Comparison of ENCODE assay signal across 25 mouse cellular contexts in the genomic region with DNA sequence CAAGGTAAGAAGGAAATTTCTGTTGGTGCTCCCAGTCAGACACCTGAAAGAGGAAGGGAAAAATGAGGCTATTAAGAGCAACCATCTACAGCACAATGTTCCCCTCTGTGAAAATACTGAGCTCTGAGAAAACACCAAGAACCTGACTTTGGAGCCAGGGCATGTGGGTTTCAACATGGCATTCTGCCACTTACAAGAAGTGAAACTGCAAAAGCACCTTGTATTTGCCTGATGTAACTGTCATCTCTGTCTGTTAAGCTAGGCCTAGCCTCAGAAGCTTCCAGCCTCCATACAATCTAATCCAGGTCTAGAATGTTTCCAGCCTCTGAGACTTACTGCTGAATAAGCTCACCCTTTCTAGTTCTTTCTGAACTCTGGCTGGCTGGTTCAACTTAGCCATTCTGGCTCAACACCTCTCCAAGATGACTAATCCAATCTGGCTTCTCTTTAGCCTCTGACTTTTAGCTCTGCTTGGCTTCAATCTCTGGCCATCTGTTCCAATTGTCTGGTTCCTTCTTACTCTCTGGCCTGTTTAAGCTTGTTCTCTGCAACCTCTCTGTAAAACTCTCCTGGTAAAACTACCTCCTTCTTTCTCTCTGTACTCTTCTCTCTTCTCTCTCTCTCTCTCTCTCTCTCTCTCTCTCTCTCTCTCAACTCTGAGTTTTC.
A peak's percentile ranks its signal among the peaks of the same experiment; 100 is the strongest.
DNase-seq lines count a peak whose midpoint lies in the region; ATAC-seq lines count a peak whose summit lies in the region.
"Had no signal": no experiment of that assay in that cellular context is flagged by ENCODE, and none has a peak within 500 bp of the region (broad histone marks: within the 10 kb centered on the region; RNA-seq: fewer than 3 reads in every experiment).

No protein-coding gene starts in this region.

- peak overlapping the region; percentile 66 for H3K27ac ChIP-seq in brown adipose tissue, adult 24 weeks (replicated peaks; ENCODE audit: low read depth, low read length)
- H3K27ac ChIP-seq in midbrain, embryonic 15.5 days: no peak overlapping the region
- H3K27ac ChIP-seq: hindbrain, embryonic 14.5 days; limb, embryonic 12.5 days; liver, embryonic 15.5 days; macrophage; neural tube, embryonic 12.5 days had no signal

- peak; percentile 26 for DNase-seq in heart, adult 8-10 months (ENCODE audit: low spot score)
- DNase-seq in heart, postnatal 14 days: no peak
- DNase-seq in NIH3T3 (ENCODE audit: low read depth): peak; percentile 24
- no peak for DNase-seq in T-cell, adult 2 months (ENCODE audit: low spot score)
- no peak for DNase-seq in urinary bladder, adult 2 months (ENCODE audit: low spot score)
- DNase-seq: adrenal gland, postnatal 14 days; cerebellum, adult 2 months; cerebellum, postnatal 25 days; kidney, adult 9 months; kidney, postnatal 10 days; layer of hippocampus, adult 9-11 months; lung, embryonic 14.5 days had no signal

- intact Hi-C loops in heart, postnatal 14 days (cut with DNase I): no loop called here

- no peaks in the 10 kb centered on the region for H3K36me3 ChIP-seq in midbrain, embryonic 15.5 days (replicated peaks)
- H3K36me3 ChIP-seq: heart, embryonic 12.5 days; limb, embryonic 12.5 days; liver, embryonic 15.5 days; midbrain, embryonic 10.5 days; neural tube, embryonic 12.5 days had no signal

- peak; percentile 34; the same call in 1 of the 2 replicates for ATAC-seq in megakaryocyte, adult 5-6 weeks (ENCODE audit: poor library complexity, severe bottlenecking)
- no peak for ATAC-seq in midbrain, embryonic 15.5 days (replicated peaks)
- ATAC-seq: forebrain, embryonic 16.5 days; intestine, postnatal 0 days; midbrain, embryonic 16.5 days had no signal

- H3K9ac ChIP-seq in midbrain, embryonic 15.5 days: no peak overlapping the region
- H3K9ac ChIP-seq: heart, embryonic 12.5 days; hindbrain, embryonic 14.5 days; limb, embryonic 12.5 days; liver, embryonic 15.5 days; lung, embryonic 14.5 days; neural tube, embryonic 12.5 days had no signal

- peaks cover 5% of the 10 kb centered on the region; the same call in 1 of the 2 replicates for H3K4me1 ChIP-seq in brown adipose tissue, adult 24 weeks (ENCODE audit: control insufficient read depth, insufficient read depth, insufficient read length, low read length)
- peaks cover 6% of the 10 kb centered on the region; the same call in 1 of the 2 replicates for H3K4me1 ChIP-seq in midbrain, embryonic 15.5 days
- H3K4me1 ChIP-seq: heart, embryonic 12.5 days; limb, embryonic 12.5 days; liver, embryonic 15.5 days; neural tube, embryonic 12.5 days had no signal

- no peak overlapping the region for H3K4me3 ChIP-seq in brown adipose tissue, adult 24 weeks (ENCODE audit: insufficient read depth, low read depth, low read length)
- no peak overlapping the region for H3K4me3 ChIP-seq in midbrain, embryonic 15.5 days
- H3K4me3 ChIP-seq: heart, embryonic 12.5 days; limb, embryonic 12.5 days; liver, embryonic 15.5 days; midbrain, embryonic 10.5 days; neural tube, embryonic 12.5 days had no signal

- no peak overlapping the region for H3K4me2 ChIP-seq in midbrain, embryonic 15.5 days
- H3K4me2 ChIP-seq: heart, embryonic 12.5 days; hindbrain, embryonic 14.5 days; limb, embryonic 12.5 days; liver, embryonic 15.5 days; lung, embryonic 14.5 days; neural tube, embryonic 12.5 days had no signal

- no peaks in the 10 kb centered on the region for H3K9me3 ChIP-seq in midbrain, embryonic 15.5 days
- H3K9me3 ChIP-seq: heart, embryonic 12.5 days; limb, embryonic 12.5 days; liver, embryonic 15.5 days; midbrain, embryonic 10.5 days; neural tube, embryonic 12.5 days had no signal

- H3K27me3 ChIP-seq in midbrain, embryonic 15.5 days (replicated peaks): no peaks in the 10 kb centered on the region
- H3K27me3 ChIP-seq: heart, embryonic 12.5 days; limb, embryonic 12.5 days; liver, embryonic 15.5 days; neural tube, embryonic 12.5 days had no signal

Comparison
In these comparisons a context has a peak if more than half of its experiments do, and no peak if none do; other contexts are left out.
1. DNase-seq: peak in heart, adult 8-10 months (single experiment) and NIH3T3 (single experiment); none in heart, postnatal 14 days (0 of 2), T-cell, adult 2 months (single experiment) and urinary bladder, adult 2 months (single experiment).